Mouse (Mus musculus): ENCODE measurements around the gene Slc16a6. TPM values are rescaled to one million over a fixed set of nuclear protein-coding genes. Genes with fewer than 3 reads are reported as not detected.

Slc16a6 gene
- total and polyA plus RNA-seq, 3 experiments = 14.1 to 24.2 (median 20.9) TPM

DNA sequence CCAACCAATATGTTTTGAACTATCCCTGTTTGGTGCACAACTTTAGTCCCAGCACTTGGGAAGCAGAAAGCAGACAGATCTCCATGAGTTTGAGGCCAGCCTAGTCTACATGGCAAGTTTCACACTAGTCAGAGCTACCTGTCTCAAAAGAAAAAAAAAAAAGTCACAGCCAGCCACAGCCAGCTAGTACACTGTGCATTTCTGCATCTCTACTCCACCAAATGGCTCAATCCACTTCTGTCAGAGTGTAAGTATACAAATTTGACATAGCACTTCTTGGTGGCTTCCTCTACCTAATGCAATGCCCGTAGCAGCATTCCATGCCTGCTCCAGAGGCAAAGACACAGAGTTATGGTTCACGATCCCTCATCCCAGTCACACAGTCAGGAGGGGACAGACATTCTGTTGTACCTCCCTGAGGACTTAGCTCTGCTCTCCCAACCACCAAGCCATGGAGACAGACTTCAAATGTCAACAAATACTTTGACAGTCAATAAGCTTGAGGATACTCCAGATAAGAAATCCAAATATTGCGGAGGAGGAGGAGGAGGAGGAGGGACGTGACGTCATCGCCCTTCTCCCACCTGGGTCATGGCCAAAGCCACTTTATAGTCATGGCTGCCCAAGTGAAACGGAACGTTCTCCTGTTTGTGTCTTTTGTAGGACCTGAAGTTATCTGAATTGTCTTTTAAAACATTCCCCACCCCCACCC is 56.5 kb downstream of the Slc16a6 start:
- TF ChIP-seq ZNF384 (IDR thresholded peaks at IDR 0.05; ENCODE audit: low read depth, low read length) = peak; percentile 51; the same call in 1 of the 2 replicates
- no peak for TF ChIP-seq MAZ (IDR thresholded peaks at IDR 0.05; ENCODE audit: low read depth, low read length)
- Histone ChIP-seq H3K36me3 (replicated peaks in 1 of 2; ENCODE audit: control insufficient read depth in 1 of 2, insufficient read depth in 1 of 2, low read length in 1 of 2) (no peaks in the 10 kb centered on the region), H3K4me3 (replicated peaks in 1 of 3; ENCODE audit: low read depth in 2 of 3, low read length in 2 of 3, poor library complexity in 1 of 3) (no peak overlapping the region), H3K9me3 (replicated peaks; ENCODE audit: low read length) (peaks cover under 1% of the 10 kb centered on the region), H3K4me2 (ENCODE audit: insufficient read depth, low read depth, poor library complexity, severe bottlenecking) (no peak overlapping the region), H3K79me2 (replicated peaks; ENCODE audit: control insufficient read depth, extremely low read depth, insufficient read depth, poor library complexity, severe bottlenecking) (no peaks in the 10 kb centered on the region), H3K9ac (ENCODE audit: insufficient read depth, low read depth) (no peak overlapping the region), H3K27me3 (replicated peaks) (no peaks in the 10 kb centered on the region), H3K4me1 (ENCODE audit: control insufficient read depth in 1 of 2, insufficient read depth in 2 of 2) (peaks cover 32 to 62% of the 10 kb centered on the region in 2 experiments), H3K27ac (ENCODE audit: insufficient read depth, low read depth) (no peak overlapping the region)
- no peak for DNase-seq (ENCODE audit: extremely low read depth)
- dilution Hi-C loops (cut with MboI; ENCODE audit: extremely low pct_ligation_motif_present, extremely low pct_unique_long_range_greater_than_20kb, low sequenced_read_pairs) = no loop called here
- in situ Hi-C loops (cut with MboI; ENCODE audit: low pct_ligation_motif_present, low pct_unique_long_range_greater_than_20kb, low sequenced_read_pairs) = no loop called here

DNA sequence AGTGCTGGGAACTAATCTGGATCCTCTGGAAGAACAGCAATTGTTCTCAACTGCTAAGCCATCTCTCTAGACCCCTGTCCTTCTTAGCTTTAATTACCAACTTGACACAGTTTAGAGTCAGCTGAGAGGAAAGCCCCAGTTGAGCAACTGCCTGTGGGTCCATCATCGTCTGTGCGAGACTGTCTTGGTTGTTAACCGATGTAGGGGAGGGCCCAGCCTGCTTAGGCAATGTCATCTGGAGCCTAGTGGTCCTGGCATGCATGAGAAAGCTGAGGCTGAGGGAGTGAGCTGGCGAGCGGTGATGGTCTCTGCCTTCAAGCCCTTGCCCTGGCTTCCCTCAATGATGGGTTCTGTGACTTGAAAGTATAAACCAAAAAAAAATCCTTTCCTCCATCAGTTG is 58.6 kb downstream of the Slc16a6 start:
- Histone ChIP-seq H3K36me3 (replicated peaks in 1 of 2; ENCODE audit: control insufficient read depth in 1 of 2, insufficient read depth in 1 of 2, low read length in 1 of 2) (no peaks in the 10 kb centered on the region), H3K27me3 (replicated peaks) (no peaks in the 10 kb centered on the region), H3K4me3 (replicated peaks in 1 of 3; ENCODE audit: low read depth in 2 of 3, low read length in 2 of 3, poor library complexity in 1 of 3) (no peak overlapping the region), H3K4me1 (ENCODE audit: control insufficient read depth in 1 of 2, insufficient read depth in 2 of 2) (peaks cover 35 to 64% of the 10 kb centered on the region in 2 experiments), H3K9ac (ENCODE audit: insufficient read depth, low read depth) (no peak overlapping the region), H3K79me2 (replicated peaks; ENCODE audit: control insufficient read depth, extremely low read depth, insufficient read depth, poor library complexity, severe bottlenecking) (no peaks in the 10 kb centered on the region), H3K9me3 (replicated peaks; ENCODE audit: low read length) (no peaks in the 10 kb centered on the region), H3K4me2 (ENCODE audit: insufficient read depth, low read depth, poor library complexity, severe bottlenecking) (no peak overlapping the region), H3K27ac (ENCODE audit: insufficient read depth, low read depth) (no peak overlapping the region)
- in situ Hi-C loops (cut with MboI; ENCODE audit: low pct_ligation_motif_present, low pct_unique_long_range_greater_than_20kb, low sequenced_read_pairs) (loop anchor here (5.0 kb wide), 1 partner anchor 53 kb away; the partner anchor contains the start of gene Gna13), dilution Hi-C loops (cut with MboI; ENCODE audit: extremely low pct_ligation_motif_present, extremely low pct_unique_long_range_greater_than_20kb, low sequenced_read_pairs) (no loop called here)
- no peak for DNase-seq (ENCODE audit: extremely low read depth)
- TF ChIP-seq ZKSCAN1 (IDR thresholded peaks at IDR 0.05; ENCODE audit: borderline replicate concordance, low read depth, low read length) (no peak), CHD2 (IDR thresholded peaks at IDR 0.05; ENCODE audit: low read length) (no peak), GABPA (IDR thresholded peaks at IDR 0.05; ENCODE audit: insufficient replicate concordance, low read depth, low read length) (no peak), BHLHE40 (IDR thresholded peaks at IDR 0.05; ENCODE audit: low read depth, low read length) (no peak), MAZ (IDR thresholded peaks at IDR 0.05; ENCODE audit: low read depth, low read length) (no peak), JUN (IDR thresholded peaks at IDR 0.05; ENCODE audit: insufficient read depth, low read depth, low read length) (no peak), IRF4 (IDR thresholded peaks at IDR 0.05; ENCODE audit: low read depth, low read length) (no peak), TCF12 (IDR thresholded peaks at IDR 0.05; ENCODE audit: low read depth, low read length) (no peak), KAT2A (IDR thresholded peaks at IDR 0.05; ENCODE audit: insufficient replicate concordance, low read length) (no peak), MAFK (IDR thresholded peaks at IDR 0.05; ENCODE audit: insufficient replicate concordance, low read length) (no peak), SIN3A (IDR thresholded peaks at IDR 0.05; ENCODE audit: low read length) (no peak), CHD1 (IDR thresholded peaks at IDR 0.05; ENCODE audit: low read depth, low read length) (no peak), POLR2AphosphoS2 (IDR thresholded peaks at IDR 0.05; ENCODE audit: low read depth, low read length) (no peak), CTCF (conservative IDR thresholded peaks at IDR 0.05 in 1 of 2, IDR thresholded peaks at IDR 0.05 in 1 of 2; ENCODE audit: low read depth in 2 of 2, low read length in 2 of 2) (no peak), ZMIZ1 (IDR thresholded peaks at IDR 0.05; ENCODE audit: low read depth, low read length) (no peak), SMC3 (IDR thresholded peaks at IDR 0.05; ENCODE audit: low read depth, low read length) (no peak), HCFC1 (IDR thresholded peaks at IDR 0.05; ENCODE audit: low read depth, low read length) (no peak), MYC (IDR thresholded peaks at IDR 0.05; ENCODE audit: low read depth, low read length) (no peak), EP300 (IDR thresholded peaks at IDR 0.05; ENCODE audit: low read length) (no peak), NELFE (IDR thresholded peaks at IDR 0.05; ENCODE audit: low read depth, low read length) (no peak)
